Mouse (Mus musculus) embryonic facial prominence, embryonic 12.5 days (tissue): ENCODE measurements around the gene Ptpdc1. TPM values are rescaled to one million over a fixed set of nuclear protein-coding genes. Genes with fewer than 3 reads are reported as not detected.

ENCODE experiments used
- ATAC-seq: fragments of 200-750 bp; cut with Nextera tagmentation; 2 replicates; pipeline ENCODE4 v1.8.0; 2017; ENCODE audit not compliant: insufficient number of reproducible peaks, insufficient read depth, low FRiP score, low TSS enrichment
- H3K27ac ChIP-seq: fragments of 300-500 bp; sonication (generic); 2 replicates; pipeline ENCODE4 v1.5.1; 2016; ENCODE audit warnings: mild to moderate bottlenecking
- H3K27me3 ChIP-seq: fragments of 300-500 bp; sonication (generic); 2 replicates; pipeline ENCODE4 v1.6.1; 2016; ENCODE audit warnings: mild to moderate bottlenecking, moderate library complexity
- H3K36me3 ChIP-seq: fragments of 300-500 bp; sonication (generic); 2 replicates; pipeline ENCODE4 v1.6.1; 2016; ENCODE audit warnings: mild to moderate bottlenecking
- H3K4me1 ChIP-seq: fragments of 300-500 bp; sonication (generic); 2 replicates; pipeline ENCODE4 v1.6.1; 2016
- H3K4me2 ChIP-seq: fragments of 300-500 bp; sonication (generic); replicated peaks from 2 replicates; pipeline ENCODE4 v1.6.1; 2016; ENCODE audit warnings: mild to moderate bottlenecking, moderate library complexity
- H3K4me3 ChIP-seq: fragments of 300-500 bp; sonication (generic); 2 replicates; pipeline ENCODE4 v1.5.1; 2016; ENCODE audit warnings: mild to moderate bottlenecking
- H3K9ac ChIP-seq: fragments of 300-500 bp; sonication (generic); 2 replicates; pipeline ENCODE4 v1.6.1; 2016; ENCODE audit warnings: mild to moderate bottlenecking, moderate library complexity
- H3K9me3 ChIP-seq: fragments of 300-500 bp; sonication (generic); 2 replicates; pipeline ENCODE4 v1.6.1; 2016; ENCODE audit warnings: mild to moderate bottlenecking, moderate library complexity
- WGBS: fragments of 180-500 bp; shearing (Covaris S2); methylation state at CpG from one replicate; pipeline ENCODE4 v1.1.7; 2016; 5-methylcytosine and 5-hydroxymethylcytosine counted together
- microRNA counts: library from miRNA; unstranded; fragments of <30 nt; microRNA quantifications from one replicate; lab custom pipeline; 2017
- microRNA-seq: library from miRNA; unstranded; fragments of <30 nt; microRNA quantifications from one replicate; pipeline ENCODE4, GENCODE M21; 2017
- polyA plus RNA-seq: library from polyadenylated mRNA; unstranded; fragments of >200 nt; fragmentation: Nextera tagmentation; extraction: Ambion mirVana; gene quantifications from 2 replicates; pipeline ENCODE4 v1.2.1, GENCODE M21; 2016

Ptpdc1 gene
- polyA plus RNA-seq, 1 experiment from 2014 or later: 25.3 TPM

GRCm38 (mm10) chr13:48544867-48545266 is 80.6 kb downstream of the Ptpdc1 start:
- no peak for ATAC-seq
- 56% methylated on average over 4 of the region's 4 CpGs for WGBS
- H3K4me2 ChIP-seq: peak overlapping the region; percentile 62
- H3K4me3 ChIP-seq: peak overlapping the region; percentile 92
- no peak overlapping the region for H3K27ac ChIP-seq
- H3K4me1 ChIP-seq: peaks cover 29% of the 10 kb centered on the region
- peak overlapping the region; percentile 89; the same call in 1 of the 2 replicates for H3K9ac ChIP-seq
- H3K36me3 ChIP-seq: no peaks in the 10 kb centered on the region
- no peaks in the 10 kb centered on the region for H3K27me3 ChIP-seq
- no peaks in the 10 kb centered on the region for H3K9me3 ChIP-seq

- no peak for ATAC-seq
These were observed 81.1 kb downstream of the Ptpdc1 start for GRCm38 (mm10) chr13:48544391-48544790.

GRCm38 (mm10) chr13:48540488-48540887 is 85.0 kb downstream of the Ptpdc1 start:
- no peaks in the 10 kb centered on the region for H3K9me3 ChIP-seq
- peaks cover 9% of the 10 kb centered on the region for H3K36me3 ChIP-seq
- H3K9ac ChIP-seq: no peak overlapping the region
- H3K4me2 ChIP-seq: no peak overlapping the region
- H3K4me3 ChIP-seq: no peak overlapping the region
- no peak overlapping the region for H3K27ac ChIP-seq
- no peaks in the 10 kb centered on the region for H3K27me3 ChIP-seq
- 49% methylated on average over 1 of the region's 1 CpGs for WGBS
- H3K4me1 ChIP-seq: peaks cover 34% of the 10 kb centered on the region
- no peak for ATAC-seq

More at GRCm38 (mm10) chr13:48544391-48544790, 81.1 kb downstream of the Ptpdc1 start:
- no peak overlapping the region for H3K27ac ChIP-seq
- H3K27me3 ChIP-seq: no peaks in the 10 kb centered on the region
- no peaks in the 10 kb centered on the region for H3K9me3 ChIP-seq
- peaks cover 32% of the 10 kb centered on the region for H3K4me1 ChIP-seq
- H3K9ac ChIP-seq: no peak overlapping the region
- H3K4me2 ChIP-seq: peak overlapping the region; percentile 62
- no peaks in the 10 kb centered on the region for H3K36me3 ChIP-seq
- H3K4me3 ChIP-seq: peak overlapping the region; percentile 92

- no peaks in the 10 kb centered on the region for H3K27me3 ChIP-seq
- H3K9ac ChIP-seq: no peak overlapping the region
- H3K4me1 ChIP-seq: no peaks in the 10 kb centered on the region
- peaks cover 9% of the 10 kb centered on the region for H3K36me3 ChIP-seq
- no peak overlapping the region for H3K4me3 ChIP-seq
- H3K9me3 ChIP-seq: no peaks in the 10 kb centered on the region
- H3K27ac ChIP-seq: no peak overlapping the region
- WGBS: 84% methylated on average over 5 of the region's 5 CpGs
- no peak for ATAC-seq
- H3K4me2 ChIP-seq: no peak overlapping the region
These were observed 92.0 kb downstream of the Ptpdc1 start for GRCm38 (mm10) chr13:48533441-48533840.

- ATAC-seq: no peak
- Histone ChIP-seq H3K27ac (no peak overlapping the region), H3K4me2 (no peak overlapping the region), H3K4me1 (no peaks in the 10 kb centered on the region), H3K36me3 (peaks cover 5% of the 10 kb centered on the region; the same call in 1 of the 2 replicates), H3K4me3 (no peak overlapping the region), H3K9me3 (no peaks in the 10 kb centered on the region), H3K9ac (no peak overlapping the region), H3K27me3 (no peaks in the 10 kb centered on the region)
- WGBS: 84% methylated on average over 2 of the region's 2 CpGs
These were observed 94.0 kb downstream of the Ptpdc1 start for GRCm38 (mm10) chr13:48531448-48531847.

- Histone ChIP-seq H3K9ac (no peak overlapping the region), H3K27me3 (no peaks in the 10 kb centered on the region), H3K4me1 (no peaks in the 10 kb centered on the region), H3K9me3 (no peaks in the 10 kb centered on the region), H3K4me2 (no peak overlapping the region), H3K36me3 (peaks cover 2% of the 10 kb centered on the region; the same call in 1 of the 2 replicates), H3K27ac (no peak overlapping the region), H3K4me3 (no peak overlapping the region)
- no peak for ATAC-seq
- WGBS: 74% methylated on average over 2 of the region's 2 CpGs
These were observed 94.8 kb downstream of the Ptpdc1 start for GRCm38 (mm10) chr13:48530685-48531084.

- Histone ChIP-seq H3K9ac (no peak overlapping the region), H3K27ac (no peak overlapping the region), H3K4me2 (no peak overlapping the region), H3K36me3 (no peaks in the 10 kb centered on the region; the same call in 1 of the 2 replicates), H3K4me3 (no peak overlapping the region), H3K4me1 (no peaks in the 10 kb centered on the region), H3K27me3 (no peaks in the 10 kb centered on the region), H3K9me3 (no peaks in the 10 kb centered on the region)
- no peak for ATAC-seq
- WGBS: 51% methylated on average over 2 of the region's 2 CpGs
These were observed 96.4 kb downstream of the Ptpdc1 start for GRCm38 (mm10) chr13:48529028-48529427.

GRCm38 (mm10) chr13:48528123-48528871 is 97.2 kb downstream of the Ptpdc1 start:
- no peak overlapping the region for H3K9ac ChIP-seq
- H3K9me3 ChIP-seq: no peaks in the 10 kb centered on the region
- WGBS: 52% methylated on average over 15 of the region's 15 CpGs
- no peak for ATAC-seq
- no peak overlapping the region for H3K4me2 ChIP-seq
- H3K4me3 ChIP-seq: no peak overlapping the region
- H3K36me3 ChIP-seq: no peaks in the 10 kb centered on the region; the same call in 1 of the 2 replicates
- no peaks in the 10 kb centered on the region for H3K4me1 ChIP-seq
- no peak overlapping the region for H3K27ac ChIP-seq
- H3K27me3 ChIP-seq: no peaks in the 10 kb centered on the region

MicroRNA genes within 50 kb of the gene (microRNA counts, 519-probe panel; counts per million panel counts)
- 5,044 counts per million, percentile 86 among the panel's probes with 10 or more counts for microRNA mmu-let-7a (lab: Ali Mortazavi, UCI)
- microRNA mmu-let-7d (lab: Ali Mortazavi, UCI): 6,722 counts per million, percentile 96 among the panel's probes with 10 or more counts
- microRNA mmu-let-7f (lab: Ali Mortazavi, UCI): 4,366 counts per million, percentile 81 among the panel's probes with 10 or more counts

Small RNA genes within 50 kb of the gene (microRNA-seq; reads per million reads assigned to microRNA genes)
- not detected for gene Gm24111
- gene Mirlet7a-1: 105 reads per million, percentile 52 among the genes with 10 or more reads in this experiment
- gene Mirlet7d: 4,561 reads per million, percentile 88 among the genes with 10 or more reads in this experiment
- gene Mirlet7f-1: not detected

Other genes with a start within 250 kb of the Ptpdc1 start
- 4.4 and 5.3 TPM in 2 replicates for gene Zfp169, start 112.2 kb downstream of the Ptpdc1 start, polyA plus RNA-seq
- gene A830005F24Rik, start 112.1 kb downstream of the Ptpdc1 start, polyA plus RNA-seq: 3.4 and 3.7 TPM in 2 replicates
- gene Barx1, start 37.3 kb upstream of the Ptpdc1 start, polyA plus RNA-seq: 107 and 214 TPM in 2 replicates
- gene Phf2, start 245.5 kb upstream of the Ptpdc1 start, polyA plus RNA-seq: 10.4 and 12.1 TPM in 2 replicates